Mouse (Mus musculus) testis, adult 2 months (tissue): ENCODE results near the gene Enpp4.

ENCODE experiments used
- CTCF ChIP-seq: fragments of 200-500 bp; IDR thresholded peaks from 2 replicates; pipeline ENCODE4 v1.5.1; 2012; ENCODE audit warnings: low read depth, mild to moderate bottlenecking, inconsistent platforms, low read length, moderate library complexity; ENCODE audit not compliant: control insufficient read depth, insufficient read depth, insufficient replicate concordance
- POLR2A ChIP-seq: fragments of 200-500 bp; IDR thresholded peaks from 2 replicates; pipeline ENCODE4 v1.6.1; 2012; ENCODE audit warnings: low read depth, mild to moderate bottlenecking, inconsistent platforms, low read length, moderate library complexity; ENCODE audit not compliant: control insufficient read depth

DNA sequence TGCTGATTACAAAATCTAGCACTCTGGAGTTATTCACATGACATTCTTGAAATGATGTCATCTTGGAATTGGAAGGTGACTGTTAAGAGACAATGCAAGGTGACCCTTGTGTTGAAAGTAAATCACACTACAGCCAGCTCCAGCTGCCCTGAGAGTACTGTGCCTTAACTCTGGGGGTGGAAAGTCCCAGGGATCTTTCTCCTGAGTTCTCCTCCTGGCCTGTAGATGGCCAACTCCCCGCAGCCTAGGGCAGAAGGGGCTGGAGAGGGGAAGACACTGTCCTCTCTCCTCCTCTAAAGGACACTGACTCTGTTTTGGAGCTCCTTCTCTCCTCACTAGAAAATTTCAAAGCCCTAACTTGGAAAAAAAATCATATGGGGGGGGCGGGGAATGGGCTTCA, 14.1 kb downstream of the Enpp4 start:
- TF ChIP-seq POLR2A (no peak), CTCF (no peak)
